Mouse (Mus musculus) olfactory bulb, adult 2 months (tissue): Measurements from ENCODE around the gene Mib2. TPM values are rescaled to one million over a fixed set of nuclear protein-coding genes. Genes with fewer than 3 reads are reported as not detected.
A peak's percentile ranks its signal among the peaks of the same experiment; 100 is the strongest.
"Not testable (repeated sequence)": the region's sequence is repeated elsewhere in the genome, so short reads cannot be mapped to it uniquely, and the experiment has no call there.

Experiments
- H3K27ac ChIP-seq: fragments of 200-500 bp; 2 replicates; pipeline ENCODE4 v1.5.1; 2012; ENCODE audit warnings: low read depth, low read length; ENCODE audit not compliant: insufficient read depth
- H3K4me1 ChIP-seq: fragments of 200-500 bp; 2 replicates; pipeline ENCODE4 v1.6.1; 2012; ENCODE audit warnings: low read length; ENCODE audit not compliant: control insufficient read depth, insufficient read depth
- H3K4me3 ChIP-seq: fragments of 200-500 bp; 2 replicates; pipeline ENCODE4 v1.5.1; 2012; ENCODE audit warnings: mild to moderate bottlenecking, low read depth, low read length, moderate library complexity; ENCODE audit not compliant: insufficient read depth
- CTCF ChIP-seq: fragments of 200-500 bp; IDR thresholded peaks from 2 replicates; pipeline ENCODE4 v1.5.1; 2012; ENCODE audit warnings: low read depth, mild to moderate bottlenecking, low read length, moderate library complexity; ENCODE audit not compliant: insufficient read depth
- POLR2A ChIP-seq: fragments of 200-500 bp; IDR thresholded peaks from 2 replicates; pipeline ENCODE4 v1.6.1; 2012; ENCODE audit warnings: mild to moderate bottlenecking, low read depth, low read length, moderate library complexity; ENCODE audit not compliant: insufficient read depth
- WGBS: fragments of 180-500 bp; shearing (Covaris S2); methylation state at CpG from one replicate; pipeline ENCODE4 v1.1.7; 2018; 5-methylcytosine and 5-hydroxymethylcytosine counted together
- polyA plus RNA-seq: library from polyadenylated mRNA; stranded (reverse); fragments of >200 nt; gene quantifications from 2 replicates; pipeline ENCODE4 v1.2.4, GENCODE M21; 2012; ENCODE audit warnings: low replicate concordance; ENCODE audit not compliant: missing spikeins, insufficient read depth, insufficient read length

Mib2 gene
- polyA plus RNA-seq, 1 experiment, result not detected

- peaks cover 17% of the 10 kb centered on the region for H3K4me1 ChIP-seq
- TF ChIP-seq POLR2A (no peak), CTCF (no peak)
- peak overlapping the region; percentile 99 for H3K27ac ChIP-seq
- H3K4me3 ChIP-seq, result peak overlapping the region; percentile 75
- WGBS, result 47% methylated on average over 16 of the region's 16 CpGs
These were observed 27.6 kb upstream of the Mib2 start for GRCm38 (mm10) chr4:155696261-155697255.

- Histone ChIP-seq H3K4me3 (peak overlapping the region; percentile 75), H3K27ac (peak overlapping the region; percentile 99), H3K4me1 (peaks cover 17% of the 10 kb centered on the region)
- WGBS, result 55% methylated on average over 4 of the region's 4 CpGs
- TF ChIP-seq CTCF, result no peak
- no peak for TF ChIP-seq POLR2A
These were observed 26.6 kb upstream of the Mib2 start for GRCm38 (mm10) chr4:155695531-155696062.

DNA sequence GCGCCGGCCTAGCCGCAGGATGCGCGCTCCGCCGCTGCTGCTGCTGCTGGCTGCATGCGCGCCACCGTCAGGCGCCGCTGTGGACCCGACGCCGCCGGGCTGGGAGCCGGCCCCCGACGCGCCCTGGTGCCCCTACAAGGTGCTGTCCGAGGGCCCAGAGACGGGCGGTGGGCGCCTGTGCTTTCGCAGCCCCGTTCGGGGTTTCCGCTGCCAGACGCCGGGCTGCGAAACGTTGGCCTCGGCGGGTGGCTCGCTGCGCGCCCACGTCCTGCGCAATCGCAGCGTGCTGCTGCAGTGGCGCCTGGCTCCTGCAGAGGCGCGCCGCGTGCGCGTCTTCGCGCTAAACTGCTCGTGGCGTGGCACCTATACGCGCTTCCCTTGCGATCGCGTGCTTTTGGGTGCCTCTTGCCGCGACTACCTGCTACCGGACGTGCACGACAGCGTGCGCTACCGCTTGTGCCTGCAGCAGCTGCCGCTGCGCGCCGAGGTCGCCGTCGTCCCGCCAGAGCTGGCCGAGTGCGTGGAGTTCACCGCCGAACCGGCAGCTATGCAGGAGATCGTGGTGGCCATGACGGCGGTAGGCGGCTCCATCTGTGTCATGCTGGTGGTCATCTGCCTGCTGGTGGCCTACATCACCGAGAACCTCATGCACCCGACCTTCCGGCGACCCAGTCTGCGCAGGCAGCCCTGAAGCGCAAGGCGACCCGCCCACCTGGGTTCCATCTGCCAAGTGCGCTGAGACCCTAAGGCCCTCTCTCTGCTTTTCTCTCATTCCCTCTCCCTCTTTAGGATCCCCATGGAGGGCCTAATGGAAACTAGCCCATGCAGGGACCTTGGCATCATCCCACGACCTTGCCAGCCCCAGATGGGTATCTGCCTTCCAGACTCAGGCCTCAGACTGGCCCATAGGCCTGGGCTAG is 25.7 kb upstream of the Mib2 start:
- peak overlapping the region; percentile 99 for H3K27ac ChIP-seq
- TF ChIP-seq POLR2A (peak; percentile 88), CTCF (0 out of 2 replicates have a peak, but pooled peaks have one; percentile 28)
- H3K4me1 ChIP-seq, result peaks cover 17% of the 10 kb centered on the region
- under 1% methylated on average over 92 of the region's 92 CpGs for WGBS
- peak overlapping the region; percentile 75 for H3K4me3 ChIP-seq

DNA sequence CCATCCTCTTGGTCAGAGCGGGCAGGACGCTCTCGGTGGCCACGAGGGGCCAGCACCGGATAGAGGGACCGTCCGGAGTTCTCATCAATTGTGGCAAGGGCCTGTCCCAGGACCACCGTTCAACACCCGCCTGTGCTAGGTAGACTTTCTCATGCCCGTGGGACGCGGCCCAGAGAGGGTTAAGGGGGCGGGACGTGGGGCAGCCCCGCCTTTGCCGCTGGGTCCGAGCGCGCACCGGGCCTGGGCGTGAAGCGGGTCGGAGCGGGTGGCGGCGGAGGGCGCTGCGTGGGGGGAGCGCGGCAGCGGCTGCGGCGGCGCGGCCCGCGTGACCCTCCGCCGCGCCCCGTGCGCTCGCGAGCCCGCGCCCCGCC is 25.1 kb upstream of the Mib2 start, which contains the start of gene Fndc10:
Fndc10 (plus strand) TSS at position 232 of the 371 bp plus-strand sequence.
- WGBS, result 3% methylated on average over 47 of the region's 47 CpGs
- peak within 1 kb of the TSS; percentile 99 for H3K27ac ChIP-seq
- TF ChIP-seq CTCF (no peak), POLR2A (no peak)
- H3K4me1 ChIP-seq, result peaks cover 17% of the 10 kb centered on the region
- peak within 1 kb of the TSS; percentile 75 for H3K4me3 ChIP-seq

DNA sequence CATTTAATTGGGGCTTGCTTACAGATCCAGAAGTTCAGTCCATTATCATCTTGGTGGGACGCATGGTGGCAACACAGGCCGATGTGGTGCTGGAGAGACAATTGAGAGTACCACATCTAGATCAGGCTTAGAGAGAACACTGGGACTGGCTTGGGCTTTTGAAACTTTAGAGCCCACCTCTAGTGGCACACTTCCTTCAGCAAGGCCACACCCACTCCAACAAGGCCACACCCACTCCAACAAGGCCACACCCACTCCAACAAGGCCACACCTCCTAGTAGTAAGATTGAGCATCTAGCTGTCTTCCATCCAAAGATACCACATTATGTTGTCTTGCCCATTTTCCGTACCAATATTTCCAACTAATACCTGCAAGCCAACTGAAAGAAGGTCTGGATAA is 23.4 kb upstream of the Mib2 start:
- WGBS, result 91% methylated on average over 3 of the region's 3 CpGs
- Histone ChIP-seq H3K27ac (no peak overlapping the region), H3K4me1 (peaks cover 17% of the 10 kb centered on the region), H3K4me3 (no peak overlapping the region)
- TF ChIP-seq CTCF, result no peak
- no peak for TF ChIP-seq POLR2A

- TF ChIP-seq CTCF (no peak), POLR2A (no peak)
- Histone ChIP-seq H3K4me3 (no peak overlapping the region), H3K4me1 (peaks cover 10% of the 10 kb centered on the region), H3K27ac (no peak overlapping the region)
- WGBS, result 71% methylated on average over 12 of the region's 12 CpGs
These were observed 21.8 kb upstream of the Mib2 start for GRCm38 (mm10) chr4:155690571-155691375.

- not testable (repeated sequence) for H3K27ac ChIP-seq, H3K4me3 ChIP-seq, H3K4me1 ChIP-seq
- WGBS, result 94% methylated on average over 4 of the region's 4 CpGs
These were observed 18.8 kb upstream of the Mib2 start for GRCm38 (mm10) chr4:155687764-155688163.

GRCm38 (mm10) chr4:155683670-155684277 is 14.8 kb upstream of the Mib2 start:
- WGBS, result 84% methylated on average over 16 of the region's 19 CpGs
- not testable (repeated sequence) for H3K27ac ChIP-seq, H3K4me3 ChIP-seq, H3K4me1 ChIP-seq
